Mouse (Mus musculus) embryo, embryonic 11 days (tissue): ENCODE measurements around the gene Rbp1.

Experiments used
- DNase-seq: peaks from one replicate; pipeline ENCODE4 v3.0.0-alpha.2; 2015

Gene Rbp1

GRCm38 (mm10) chr9:98425351-98425880, 2.7 kb downstream of the Rbp1 start:
- no peak for DNase-seq

GRCm38 (mm10) chr9:98427906-98428517, 5.3 kb downstream of the Rbp1 start:
- no peak for DNase-seq

GRCm38 (mm10) chr9:98428783-98429182, 6.0 kb downstream of the Rbp1 start:
- DNase-seq, result no peak

GRCm38 (mm10) chr9:98429806-98430205, 7.0 kb downstream of the Rbp1 start:
- DNase-seq, result peak; percentile 86

GRCm38 (mm10) chr9:98430528-98430927, 7.8 kb downstream of the Rbp1 start:
- DNase-seq, result no peak

GRCm38 (mm10) chr9:98433021-98433420, 10.3 kb downstream of the Rbp1 start:
- no peak for DNase-seq

- DNase-seq, result no peak
Measured at GRCm38 (mm10) chr9:98433956-98434588, 11.3 kb downstream of the Rbp1 start.

- no peak for DNase-seq
Measured at GRCm38 (mm10) chr9:98437819-98438218, 15.1 kb downstream of the Rbp1 start.

GRCm38 (mm10) chr9:98439091-98439490, 16.3 kb downstream of the Rbp1 start:
- DNase-seq, result no peak

- peak; percentile 59 for DNase-seq
Measured at GRCm38 (mm10) chr9:98442638-98443037, 19.9 kb downstream of the Rbp1 start.

- no peak for DNase-seq
Measured at GRCm38 (mm10) chr9:98445359-98446149, 22.8 kb downstream of the Rbp1 start.

- DNase-seq, result no peak
Measured at GRCm38 (mm10) chr9:98450976-98451375, 28.2 kb downstream of the Rbp1 start.

- no peak for DNase-seq
Measured at GRCm38 (mm10) chr9:98466709-98467108, 43.9 kb downstream of the Rbp1 start.

- no peak for DNase-seq
Measured at GRCm38 (mm10) chr9:98480172-98480749, 57.5 kb downstream of the Rbp1 start.

GRCm38 (mm10) chr9:98482256-98482655, 59.5 kb downstream of the Rbp1 start:
- DNase-seq, result no peak

- no peak for DNase-seq
Measured at GRCm38 (mm10) chr9:98485020-98485419, 62.3 kb downstream of the Rbp1 start.

- DNase-seq, result no peak
Measured at GRCm38 (mm10) chr9:98485815-98486214, 63.1 kb downstream of the Rbp1 start, which contains the start of gene Rbp2. TSS of gene Rbp2 (plus strand) at chr9:98486115.

- DNase-seq, result no peak
Measured at GRCm38 (mm10) chr9:98487273-98487672, 64.5 kb downstream of the Rbp1 start.

- no peak for DNase-seq
Measured at GRCm38 (mm10) chr9:98489532-98489931, 66.8 kb downstream of the Rbp1 start.

- no peak for DNase-seq
Measured at GRCm38 (mm10) chr9:98490128-98490527, 67.4 kb downstream of the Rbp1 start.

- no peak for DNase-seq
Measured at GRCm38 (mm10) chr9:98491071-98491470, 68.3 kb downstream of the Rbp1 start.

GRCm38 (mm10) chr9:98492212-98492611, 69.5 kb downstream of the Rbp1 start:
- no peak for DNase-seq

GRCm38 (mm10) chr9:98492821-98493220, 70.1 kb downstream of the Rbp1 start:
- no peak for DNase-seq
